Mouse (Mus musculus) MEL (cell line): ENCODE measurements around the gene A3galt2.

ENCODE experiments used
- CHD2 ChIP-seq: IDR thresholded peaks from 2 replicates; pipeline ENCODE4 v1.6.1; 2011; ENCODE audit warnings: low read length, improper control_type of control experiment
- CTCF ChIP-seq, 3 experiments: IDR thresholded peaks in 2 of 3; conservative IDR thresholded peaks in 1 of 3; 2 replicates each; pipeline ENCODE4 v1.5.1; 2011 to 2012; ENCODE audit warnings: low read length in 3 of 3, low read depth in 2 of 3, mild to moderate bottlenecking in 2 of 3, improper control_type of control experiment in 1 of 3, inconsistent platforms in 1 of 3, mixed read lengths in 1 of 3, moderate library complexity in 1 of 3; ENCODE audit not compliant: control insufficient read depth in 1 of 3, insufficient read depth in 1 of 3, poor library complexity in 1 of 3, severe bottlenecking in 1 of 3
- E2F4 ChIP-seq: IDR thresholded peaks from 2 replicates; pipeline ENCODE4 v1.6.1; 2011; ENCODE audit warnings: low read depth, low read length, improper control_type of control experiment, borderline replicate concordance
- EP300 ChIP-seq, 2 experiments: IDR thresholded peaks; 2 replicates each; pipeline ENCODE4 v1.6.1; 2011; ENCODE audit warnings: improper control_type of control experiment in 2 of 2, low read length in 2 of 2, low read depth in 1 of 2, mild to moderate bottlenecking in 1 of 2
- NRF1 ChIP-seq: IDR thresholded peaks from 2 replicates; pipeline ENCODE4 v1.6.1; 2014; ENCODE audit warnings: low read depth, mild to moderate bottlenecking, inconsistent platforms, low read length, improper control_type of control experiment, moderate library complexity; ENCODE audit not compliant: poor library complexity, insufficient read depth, severe bottlenecking
- POLR2A ChIP-seq, 2 experiments: IDR thresholded peaks; 2 replicates each; pipeline ENCODE4 v1.6.1; 2011 to 2012; ENCODE audit warnings: low read length in 2 of 2, mild to moderate bottlenecking in 2 of 2, control low read depth in 1 of 2, improper control_type of control experiment in 1 of 2, low read depth in 1 of 2, moderate library complexity in 1 of 2; ENCODE audit not compliant: control insufficient read depth in 1 of 2, insufficient read depth in 1 of 2, poor library complexity in 1 of 2
- TAL1 ChIP-seq: IDR thresholded peaks from 2 replicates; pipeline ENCODE4 v1.6.1; 2012; ENCODE audit warnings: mild to moderate bottlenecking, inconsistent platforms, low read length, moderate library complexity, mixed read lengths
- USF1 ChIP-seq: IDR thresholded peaks from 2 replicates; pipeline ENCODE4 v1.6.1; 2014; ENCODE audit warnings: low read depth, mild to moderate bottlenecking, inconsistent platforms, low read length, improper control_type of control experiment, moderate library complexity

DNA sequence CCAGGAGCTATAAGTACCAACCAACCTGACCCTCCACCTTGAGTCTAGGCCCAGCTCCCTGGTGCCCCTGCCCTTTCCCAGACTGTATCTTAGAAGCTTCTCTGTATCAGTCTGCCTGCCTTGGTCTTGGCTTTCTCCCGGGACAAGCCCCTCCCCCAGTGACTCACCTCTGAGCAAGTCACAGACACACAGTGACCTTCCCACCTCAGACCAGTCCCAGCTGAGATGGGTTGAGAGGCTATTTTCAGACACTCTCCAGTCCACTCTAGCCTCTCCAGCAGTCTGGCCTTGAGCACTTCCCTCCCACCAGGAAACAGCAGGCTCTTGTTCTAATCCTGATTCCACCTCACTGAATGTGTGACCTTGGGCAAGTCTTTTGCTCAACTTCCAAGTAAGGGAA lies 38.5 kb downstream of the A3galt2 start:
- TF ChIP-seq POLR2A (IDR thresholded peaks at IDR 0.05; ENCODE audit: control insufficient read depth in 1 of 2, insufficient read depth in 1 of 2, low read depth in 1 of 2, low read length in 2 of 2, poor library complexity in 1 of 2) = no peak
- TF ChIP-seq CHD2 = no peak
- no peak for TF ChIP-seq NRF1
- TF ChIP-seq CTCF (IDR thresholded peaks at IDR 0.05 in 2 of 3, conservative IDR thresholded peaks at IDR 0.05 in 1 of 3; ENCODE audit: control insufficient read depth in 1 of 3, insufficient read depth in 1 of 3, low read depth in 2 of 3, low read length in 3 of 3, poor library complexity in 1 of 3, severe bottlenecking in 1 of 3) = no peak
- TF ChIP-seq TAL1 = no peak
- TF ChIP-seq EP300 (IDR thresholded peaks at IDR 0.05; ENCODE audit: low read depth in 1 of 2, low read length in 2 of 2) = no peak
- TF ChIP-seq E2F4 = no peak
- no peak for TF ChIP-seq USF1
